Mouse (Mus musculus) heart, embryonic 14.5 days (tissue): Measurements from ENCODE around the gene Ndrg3. TPM values are rescaled to one million over a fixed set of nuclear protein-coding genes. Genes with fewer than 3 reads are reported as not detected.

Experiments used
- polyA plus RNA-seq: library from polyadenylated mRNA; unstranded; fragments of >200 nt; fragmentation: Nextera tagmentation; extraction: Ambion mirVana; gene quantifications from 2 replicates; pipeline ENCODE4 v1.2.1, GENCODE M21; 2014

The Ndrg3 gene
- polyA plus RNA-seq, 1 experiment from 2014 or later, result 32.9 TPM

Other genes starting within 250 kb of the Ndrg3 start
- gene Myl9, start 216.6 kb downstream of the Ndrg3 start, polyA plus RNA-seq, result 2,013 and 2,167 TPM in 2 replicates
- gene Tgif2, start 152.0 kb downstream of the Ndrg3 start, polyA plus RNA-seq, result 34.0 and 36.2 TPM in 2 replicates
- gene 4930518I15Rik, start 134.1 kb downstream of the Ndrg3 start, polyA plus RNA-seq, result 3.9 and 6.2 TPM in 2 replicates
- gene Rab5if, start 128.9 kb downstream of the Ndrg3 start, polyA plus RNA-seq, result 189 and 194 TPM in 2 replicates
- 0.19 and 0.26 TPM in 2 replicates for gene Sla2, start 104.9 kb downstream of the Ndrg3 start, polyA plus RNA-seq
- gene Dsn1, start 15.1 kb upstream of the Ndrg3 start, polyA plus RNA-seq, result 35.9 and 36.8 TPM in 2 replicates
- gene Soga1, start 87.2 kb upstream of the Ndrg3 start, polyA plus RNA-seq, result 4.1 and 5.0 TPM in 2 replicates
- not detected in 2 replicates for gene Tldc2, start 95.0 kb upstream of the Ndrg3 start, polyA plus RNA-seq
- 18.3 and 19.6 TPM in 2 replicates for gene Samhd1, start 143.2 kb upstream of the Ndrg3 start, polyA plus RNA-seq
- 18.2 and 19.9 TPM in 2 replicates for gene Rbl1, start 212.5 kb upstream of the Ndrg3 start, polyA plus RNA-seq